Comparison of ENCODE assay signal across 22 mouse cellular contexts in the genomic region with DNA sequence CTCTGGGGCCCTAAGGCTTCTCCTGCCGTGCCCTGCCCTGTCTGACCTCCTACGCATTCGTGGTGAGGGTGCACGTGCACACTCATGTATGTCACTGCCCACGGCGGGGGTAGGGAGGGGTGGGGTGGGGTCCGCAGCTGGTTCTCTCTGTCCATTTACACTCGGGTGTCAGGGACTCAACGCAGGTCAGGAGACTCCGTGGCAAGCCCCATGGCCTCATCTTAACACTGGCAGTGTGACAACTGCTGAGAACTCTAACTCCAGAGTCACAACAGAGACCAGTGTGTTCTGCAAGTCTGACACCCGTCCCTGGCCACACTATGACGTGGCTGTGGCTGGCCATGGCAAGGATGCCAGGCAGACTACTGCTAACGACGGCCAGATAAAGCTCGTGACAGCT.
DNase-seq lines count a peak whose midpoint lies in the region; ATAC-seq and TF ChIP-seq lines count a peak whose summit lies in the region.
"Had no signal": no experiment of that assay in that cellular context is flagged by ENCODE, and none has a peak within 500 bp of the region (broad histone marks: within the 10 kb centered on the region; RNA-seq: fewer than 3 reads in every experiment).

No protein-coding gene starts in this region.

- TF ChIP-seq POLR2A in spleen, adult 2 months (IDR thresholded peaks at IDR 0.05; ENCODE audit: low read depth, low read length) = no peak

- peaks cover 8% of the 10 kb centered on the region; the same call in 1 of the 2 replicates for H3K4me1 ChIP-seq in spleen, adult 2 months (ENCODE audit: control insufficient read depth, insufficient read depth, insufficient read length)
- H3K4me1 ChIP-seq in hindbrain, embryonic 12.5 days = no peaks in the 10 kb centered on the region
- H3K4me1 ChIP-seq: embryonic facial prominence, embryonic 13.5 days; forebrain, embryonic 15.5 days; hindbrain, embryonic 10.5 days; midbrain, embryonic 15.5 days had no signal

- no peak overlapping the region for H3K9ac ChIP-seq in hindbrain, embryonic 12.5 days
- H3K9ac ChIP-seq: embryonic facial prominence, embryonic 13.5 days; forebrain, embryonic 15.5 days; midbrain, embryonic 15.5 days had no signal

- peak; percentile 10 for DNase-seq in gastrocnemius, adult 2 months
- no peak for DNase-seq in gastrocnemius, postnatal 10 days
- DNase-seq in spleen, adult 2 months (ENCODE audit: low read depth in 1 of 2, low spot score in 2 of 2) = no peak
- DNase-seq in spleen, postnatal 36 days (ENCODE audit: low spot score in 2 of 2) = no peak
- peak; percentile 57 for DNase-seq in thymus, postnatal 4 days
- DNase-seq in adrenal gland, adult 8-10 months = no peak
- DNase-seq: adrenal gland, postnatal 14 days; cerebellum, adult 11-12 months; cerebellum, postnatal 14 days; kidney, adult 9 months; left cerebral cortex, postnatal 4 days; liver; right cerebral cortex, postnatal 25 days had no signal

- no peak overlapping the region for H3K27ac ChIP-seq in gastrocnemius, adult 2 months
- H3K27ac ChIP-seq in spleen, adult 2 months (ENCODE audit: insufficient read depth, low read length) = 0 out of 2 replicates have a peak overlapping the region, but pooled peaks have one; percentile 27
- H3K27ac ChIP-seq in hindbrain, embryonic 12.5 days = no peak overlapping the region
- H3K27ac ChIP-seq: embryonic facial prominence, embryonic 13.5 days; forebrain, embryonic 15.5 days; hindbrain, embryonic 10.5 days; midbrain, embryonic 15.5 days; stomach, postnatal 0 days had no signal

- H3K4me2 ChIP-seq in hindbrain, embryonic 12.5 days (replicated peaks) = no peak overlapping the region
- H3K4me2 ChIP-seq: embryonic facial prominence, embryonic 13.5 days; forebrain, embryonic 15.5 days; midbrain, embryonic 15.5 days had no signal

- H3K27me3 ChIP-seq in spleen, adult 2 months (ENCODE audit: control insufficient read depth, insufficient read depth, low read length) = no peaks in the 10 kb centered on the region
- no peaks in the 10 kb centered on the region for H3K27me3 ChIP-seq in hindbrain, embryonic 12.5 days
- H3K27me3 ChIP-seq: embryonic facial prominence, embryonic 13.5 days; forebrain, embryonic 15.5 days; midbrain, embryonic 15.5 days had no signal

- no peaks in the 10 kb centered on the region for H3K36me3 ChIP-seq in spleen, adult 2 months (ENCODE audit: control insufficient read depth, insufficient read depth, low read length)
- H3K36me3 ChIP-seq in hindbrain, embryonic 12.5 days = peaks cover 25% of the 10 kb centered on the region
- H3K36me3 ChIP-seq: forebrain, embryonic 15.5 days; midbrain, embryonic 15.5 days had no signal

- no peak overlapping the region for H3K4me3 ChIP-seq in gastrocnemius, adult 2 months
- no peak overlapping the region for H3K4me3 ChIP-seq in spleen, adult 2 months (ENCODE audit: extremely low read depth, insufficient read depth, insufficient read length)
- H3K4me3 ChIP-seq in hindbrain, embryonic 12.5 days = no peak overlapping the region
- H3K4me3 ChIP-seq: embryonic facial prominence, embryonic 13.5 days; forebrain, embryonic 15.5 days; hindbrain, embryonic 10.5 days; midbrain, embryonic 15.5 days; myocyte had no signal

- intact Hi-C loops in gastrocnemius, adult 2 months (cut with DNase I) = loop anchor here (10.0 kb wide), 4 partner anchors 118 to 642 kb away; no protein-coding TSS in a partner anchor

- H3K9me3 ChIP-seq in hindbrain, embryonic 12.5 days (replicated peaks) = no peaks in the 10 kb centered on the region
- H3K9me3 ChIP-seq: embryonic facial prominence, embryonic 13.5 days; forebrain, embryonic 15.5 days; hindbrain, embryonic 10.5 days; midbrain, embryonic 15.5 days had no signal

- WGBS in spleen, adult 2 months = 44% methylated on average over 15 of the region's 15 CpGs
- WGBS in hindbrain, embryonic 12.5 days = 82% methylated on average over 15 of the region's 15 CpGs

- ATAC-seq in inflammation-experienced regulatory T-cells, adult 6 months = peak; percentile 5
- no peak for ATAC-seq in hindbrain, embryonic 12.5 days (ENCODE audit: low FRiP score)
- ATAC-seq: forebrain, embryonic 15.5 days; lung, postnatal 0 days; midbrain, embryonic 15.5 days had no signal

- no peak for TF ChIP-seq CTCF in gastrocnemius, adult 2 months (IDR thresholded peaks at IDR 0.05)
- TF ChIP-seq CTCF in spleen, adult 2 months (IDR thresholded peaks at IDR 0.05; ENCODE audit: extremely low read depth, insufficient read depth, insufficient read length, insufficient replicate concordance) = no peak

Comparison
In these comparisons a context has a peak if more than half of its experiments do, and no peak if none do; other contexts are left out.
1. DNase-seq: peak in gastrocnemius, adult 2 months (single experiment) and thymus, postnatal 4 days (single experiment); none in gastrocnemius, postnatal 10 days (single experiment), spleen, adult 2 months (0 of 2), spleen, postnatal 36 days (0 of 2) and adrenal gland, adult 8-10 months (single experiment).